Mouse (Mus musculus) bone marrow, adult 2 months (tissue): ENCODE results near the gene Tmem44.

Experiments
- CTCF ChIP-seq: fragments of 200-500 bp; IDR thresholded peaks from 2 replicates; pipeline ENCODE4 v1.5.1; 2011; ENCODE audit warnings: low read length, control low read depth; ENCODE audit not compliant: control insufficient read depth, insufficient read depth
- POLR2A ChIP-seq: fragments of 200-500 bp; IDR thresholded peaks from 2 replicates; pipeline ENCODE4 v1.6.1; 2011; ENCODE audit warnings: low read depth, mild to moderate bottlenecking, control low read depth, low read length, borderline replicate concordance; ENCODE audit not compliant: control insufficient read depth

DNA sequence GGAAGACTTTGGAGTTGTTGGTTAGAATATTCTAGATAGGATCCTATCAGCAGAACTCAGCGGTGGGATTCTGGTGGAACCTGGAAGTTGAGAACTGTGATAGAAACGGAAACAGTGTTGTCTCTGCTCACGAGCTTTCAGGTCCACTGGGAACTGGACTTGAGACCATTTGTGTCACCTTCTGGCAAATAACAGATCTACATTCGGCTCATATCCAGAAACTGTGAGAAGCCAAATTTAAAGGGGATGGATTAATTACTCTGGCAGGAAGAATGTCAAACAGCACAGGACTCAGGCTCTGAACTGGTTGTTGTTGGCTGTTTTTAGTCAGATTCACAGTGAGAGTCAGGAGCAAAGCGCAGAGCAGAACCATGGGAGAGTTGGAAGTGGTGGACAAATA, 72.9 kb downstream of the Tmem44 start:
- TF ChIP-seq POLR2A (no peak), CTCF (no peak)
